Mouse (Mus musculus) heart, embryonic 14.5 days (tissue): ENCODE data around the gene Foxk1. TPM values are rescaled to one million over a fixed set of nuclear protein-coding genes. Genes with fewer than 3 reads are reported as not detected.

ENCODE experiments used
- ATAC-seq: fragments of 200-750 bp; cut with Nextera tagmentation; 2 replicates; pipeline ENCODE4 v1.8.0; 2017; ENCODE audit warnings: low read depth, moderate TSS enrichment; ENCODE audit not compliant: insufficient number of reproducible peaks, insufficient read depth, low FRiP score
- H3K27ac ChIP-seq, 2 experiments: fragments of 200-500 bp in 1 of 2; fragments of 300-500 bp in 1 of 2; sonication (generic) in 1 of 2; replicated peaks in 1 of 2; 2 replicates each; pipeline ENCODE4 v1.5.1; 2012 to 2014; ENCODE audit warnings: low read depth in 2 of 2, low read length in 2 of 2, control low read depth in 1 of 2, mild to moderate bottlenecking in 1 of 2, mixed read lengths in 1 of 2; ENCODE audit not compliant: control insufficient read depth in 1 of 2, insufficient read depth in 1 of 2
- H3K27me3 ChIP-seq: fragments of 300-500 bp; sonication (generic); 2 replicates; pipeline ENCODE4 v1.6.1; 2014; ENCODE audit warnings: mild to moderate bottlenecking, low read length, control low read depth; ENCODE audit not compliant: control insufficient read depth, insufficient read depth
- H3K36me3 ChIP-seq: fragments of 300-500 bp; sonication (generic); 2 replicates; pipeline ENCODE4 v1.6.1; 2014; ENCODE audit warnings: mild to moderate bottlenecking, control low read depth, low read length, mixed read lengths; ENCODE audit not compliant: control insufficient read depth, insufficient read depth
- H3K4me1 ChIP-seq, 2 experiments: fragments of 200-500 bp in 1 of 2; fragments of 300-500 bp in 1 of 2; sonication (generic) in 1 of 2; 2 replicates each; pipeline ENCODE4 v1.6.1; 2012 to 2014; ENCODE audit warnings: low read length in 2 of 2, control low read depth in 1 of 2, mixed read lengths in 1 of 2; ENCODE audit not compliant: control insufficient read depth in 2 of 2, insufficient read depth in 2 of 2
- H3K4me2 ChIP-seq: fragments of 300-500 bp; sonication (generic); 2 replicates; pipeline ENCODE4 v1.6.1; 2014; ENCODE audit warnings: mild to moderate bottlenecking, low read length
- H3K4me3 ChIP-seq, 2 experiments: fragments of 200-500 bp in 1 of 2; fragments of 300-500 bp in 1 of 2; sonication (generic) in 1 of 2; 2 replicates each; pipeline ENCODE4 v1.5.1; 2012 to 2014; ENCODE audit warnings: low read length in 2 of 2, mild to moderate bottlenecking in 2 of 2, control low read depth in 1 of 2, low read depth in 1 of 2, moderate library complexity in 1 of 2; ENCODE audit not compliant: control insufficient read depth in 1 of 2, insufficient read depth in 1 of 2
- H3K9ac ChIP-seq: fragments of 300-500 bp; sonication (generic); 2 replicates; pipeline ENCODE4 v1.6.1; 2014; ENCODE audit warnings: mild to moderate bottlenecking, low read length
- H3K9me3 ChIP-seq: fragments of 300-500 bp; sonication (generic); 2 replicates; pipeline ENCODE4 v1.6.1; 2016; ENCODE audit warnings: low read length, control low read depth; ENCODE audit not compliant: control insufficient read depth
- WGBS: fragments of 180-500 bp; shearing (Covaris S2); extraction: QIAGEN DNeasy Blood & Tissue Kit; methylation state at CpG from one replicate; pipeline ENCODE4 v1.1.7; 2014; 5-methylcytosine and 5-hydroxymethylcytosine counted together
- polyA plus RNA-seq: library from polyadenylated mRNA; unstranded; fragments of >200 nt; fragmentation: Nextera tagmentation; extraction: Ambion mirVana; gene quantifications from 2 replicates; pipeline ENCODE4 v1.2.1, GENCODE M21; 2014

The Foxk1 gene
- polyA plus RNA-seq, 1 experiment from 2014 or later: 5.3 TPM

- H3K9me3 ChIP-seq: no peaks in the 10 kb centered on the region
- peak overlapping the region; percentile 79 for H3K4me2 ChIP-seq
- under 1% methylated on average over 19 of the region's 19 CpGs for WGBS
- peak overlapping the region; percentile 83 to 92 for H3K27ac ChIP-seq
- ATAC-seq: peak; percentile 90
- peak overlapping the region; percentile 39 to 43 for H3K4me3 ChIP-seq
- no peaks in the 10 kb centered on the region for H3K27me3 ChIP-seq
- H3K9ac ChIP-seq: peak overlapping the region; percentile 69
- peaks cover 13% of the 10 kb centered on the region for H3K36me3 ChIP-seq
- H3K4me1 ChIP-seq: peaks cover 24 to 46% of the 10 kb centered on the region in 2 experiments
Observed at GRCm38 (mm10) chr5:142440451-142441147, 39.3 kb downstream of the Foxk1 start.

- Histone ChIP-seq H3K4me1 (peaks cover 27 to 54% of the 10 kb centered on the region in 2 experiments), H3K9ac (peak overlapping the region; percentile 66), H3K27ac (peak overlapping the region; percentile 79 to 92), H3K27me3 (no peaks in the 10 kb centered on the region), H3K4me3 (peak overlapping the region; percentile 39 to 43; a peak in 3 of 4 replicates), H3K36me3 (peaks cover 4% of the 10 kb centered on the region), H3K9me3 (no peaks in the 10 kb centered on the region), H3K4me2 (peak overlapping the region; percentile 79)
- no peak for ATAC-seq
- 58% methylated on average over 22 of the region's 22 CpGs for WGBS
Observed at GRCm38 (mm10) chr5:142441332-142442044, 40.2 kb downstream of the Foxk1 start.

GRCm38 (mm10) chr5:142442045-142442440 is 40.7 kb downstream of the Foxk1 start:
- no peaks in the 10 kb centered on the region for H3K27me3 ChIP-seq
- H3K9me3 ChIP-seq: no peaks in the 10 kb centered on the region
- H3K4me3 ChIP-seq: no peak overlapping the region
- H3K27ac ChIP-seq: no peak overlapping the region
- ATAC-seq: no peak
- H3K4me2 ChIP-seq: no peak overlapping the region
- H3K9ac ChIP-seq: no peak overlapping the region; the same call in 1 of the 2 replicates
- H3K4me1 ChIP-seq: peaks cover 27 to 54% of the 10 kb centered on the region in 2 experiments
- 79% methylated on average over 7 of the region's 7 CpGs for WGBS
- no peaks in the 10 kb centered on the region for H3K36me3 ChIP-seq

- Histone ChIP-seq H3K4me2 (no peak overlapping the region), H3K9me3 (no peaks in the 10 kb centered on the region), H3K36me3 (no peaks in the 10 kb centered on the region; the same call in 1 of the 2 replicates), H3K9ac (no peak overlapping the region), H3K4me3 (no peak overlapping the region), H3K27ac (no peak overlapping the region), H3K4me1 (peaks cover 27 to 59% of the 10 kb centered on the region in 2 experiments), H3K27me3 (no peaks in the 10 kb centered on the region)
- no peak for ATAC-seq
- WGBS: 69% methylated on average over 15 of the region's 15 CpGs
Observed at GRCm38 (mm10) chr5:142443514-142443913, 42.2 kb downstream of the Foxk1 start.

GRCm38 (mm10) chr5:142443994-142444393 is 42.7 kb downstream of the Foxk1 start:
- no peak for ATAC-seq
- H3K9ac ChIP-seq: no peak overlapping the region
- no peak overlapping the region for H3K4me3 ChIP-seq
- H3K27me3 ChIP-seq: no peaks in the 10 kb centered on the region
- no peaks in the 10 kb centered on the region for H3K9me3 ChIP-seq
- H3K4me1 ChIP-seq: peaks cover 26 to 57% of the 10 kb centered on the region in 2 experiments
- WGBS: 71% methylated on average over 14 of the region's 14 CpGs
- peaks cover 5% of the 10 kb centered on the region for H3K36me3 ChIP-seq
- no peak overlapping the region for H3K27ac ChIP-seq
- H3K4me2 ChIP-seq: no peak overlapping the region

- Histone ChIP-seq H3K36me3 (peaks cover 13% of the 10 kb centered on the region), H3K4me3 (no peak overlapping the region), H3K4me1 (peaks cover 23 to 47% of the 10 kb centered on the region in 2 experiments), H3K27me3 (no peaks in the 10 kb centered on the region), H3K27ac (peak overlapping the region; percentile 26 to 61; a peak in 3 of 4 replicates), H3K9me3 (no peaks in the 10 kb centered on the region), H3K4me2 (no peak overlapping the region), H3K9ac (peak overlapping the region; percentile 46)
- 42% methylated on average over 11 of the region's 11 CpGs for WGBS
- ATAC-seq: no peak
Observed at GRCm38 (mm10) chr5:142444791-142445531, 43.7 kb downstream of the Foxk1 start.

- Histone ChIP-seq H3K4me1 (peaks cover 23 to 43% of the 10 kb centered on the region in 2 experiments), H3K36me3 (peaks cover 20% of the 10 kb centered on the region), H3K27me3 (no peaks in the 10 kb centered on the region), H3K4me3 (no peak overlapping the region), H3K4me2 (no peak overlapping the region), H3K9me3 (no peaks in the 10 kb centered on the region), H3K27ac (no peak overlapping the region), H3K9ac (no peak overlapping the region)
- ATAC-seq: no peak
- WGBS: 36% methylated on average over 8 of the region's 8 CpGs
Observed at GRCm38 (mm10) chr5:142445709-142446108, 44.4 kb downstream of the Foxk1 start.
